Mouse (Mus musculus): ENCODE measurements around the gene Shmt2. TPM values are rescaled to one million over a fixed set of nuclear protein-coding genes. Genes with fewer than 3 reads are reported as not detected.

The Shmt2 gene
- polyA plus RNA-seq, 1 experiment = 15.5 TPM

GRCm38 (mm10) chr10:127520714-127521357, 1.4 kb downstream of the Shmt2 start:
- no peak overlapping the region for H3K27ac ChIP-seq (replicated peaks; ENCODE audit: low read depth, low read length)
- no peaks in the 10 kb centered on the region for H3K4me1 ChIP-seq (ENCODE audit: control insufficient read depth, insufficient read depth, insufficient read length, low read length)
- peak overlapping the region; percentile 63; the same call in 1 of the 2 replicates for H3K4me3 ChIP-seq (ENCODE audit: insufficient read depth, low read depth, low read length)

DNA sequence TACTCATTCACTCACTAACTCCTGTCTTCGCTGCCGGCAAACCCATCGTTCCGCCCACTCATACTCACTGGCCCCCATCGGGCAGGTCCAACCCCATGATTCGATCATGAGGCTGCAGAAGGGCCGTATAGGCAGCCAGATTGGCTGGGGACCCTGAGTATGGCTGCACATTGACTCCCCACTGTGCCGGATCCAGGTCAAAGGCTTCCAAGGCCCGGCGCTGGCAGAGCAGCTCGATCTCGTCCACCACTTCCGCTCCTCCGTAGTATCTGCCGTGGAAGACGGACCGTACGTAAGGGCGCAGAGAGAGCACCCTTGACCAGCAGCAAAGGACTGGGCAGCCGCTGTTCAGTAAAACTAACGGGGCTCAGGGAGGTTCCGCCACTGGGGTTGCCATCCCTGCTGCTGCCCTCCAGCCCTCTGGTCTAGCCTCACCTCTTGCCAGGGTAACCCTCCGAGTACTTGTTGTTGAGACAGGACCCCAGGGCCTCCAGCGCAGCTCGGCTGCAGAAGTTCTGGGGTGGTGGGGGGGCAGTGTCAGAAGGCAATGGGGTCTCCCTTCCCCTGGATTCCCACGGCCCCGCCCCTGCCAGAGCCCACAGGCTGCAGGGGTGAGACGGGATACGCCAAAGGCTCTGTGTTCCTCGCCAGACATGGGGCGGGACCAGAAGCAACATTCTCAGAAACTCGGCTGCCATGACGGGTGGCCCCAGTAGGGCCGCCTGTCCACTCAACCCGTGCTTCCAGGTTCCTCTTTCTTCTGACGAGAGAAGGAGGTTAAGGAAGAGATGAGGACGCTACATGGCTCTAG, 2.1 kb downstream of the Shmt2 start:
- H3K4me1 ChIP-seq (ENCODE audit: control insufficient read depth, insufficient read depth, insufficient read length, low read length) = no peaks in the 10 kb centered on the region
- no peak overlapping the region for H3K4me3 ChIP-seq (ENCODE audit: insufficient read depth, low read depth, low read length)
- no peak overlapping the region for H3K27ac ChIP-seq (replicated peaks; ENCODE audit: low read depth, low read length)

GRCm38 (mm10) chr10:127519041-127519701, 3.1 kb downstream of the Shmt2 start:
- no peak overlapping the region for H3K4me3 ChIP-seq (ENCODE audit: insufficient read depth, low read depth, low read length)
- no peaks in the 10 kb centered on the region for H3K4me1 ChIP-seq (ENCODE audit: control insufficient read depth, insufficient read depth, insufficient read length, low read length)
- H3K27ac ChIP-seq (replicated peaks; ENCODE audit: low read depth, low read length) = no peak overlapping the region

DNA sequence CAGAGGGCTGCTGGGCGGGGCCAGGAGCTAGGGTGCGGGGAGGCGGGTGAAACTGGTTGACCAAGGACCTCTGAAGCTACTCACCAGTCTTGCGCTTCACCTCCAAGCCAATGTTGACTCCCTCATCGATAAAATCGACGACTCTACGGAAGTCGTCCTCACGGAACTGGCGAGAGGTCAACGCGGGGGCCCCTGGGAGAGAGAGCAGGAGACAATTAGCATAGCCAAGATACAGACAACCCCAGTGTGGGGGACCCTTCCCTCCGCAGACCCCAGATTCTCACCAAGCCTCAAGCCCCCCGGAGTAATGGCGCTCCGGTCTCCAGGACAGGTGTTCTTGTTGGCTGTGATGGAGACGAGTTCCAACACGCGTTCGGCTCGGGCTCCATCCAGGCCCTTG, 4.3 kb downstream of the Shmt2 start:
- Histone ChIP-seq H3K4me3 (ENCODE audit: insufficient read depth, low read depth, low read length) (no peak overlapping the region), H3K4me1 (ENCODE audit: control insufficient read depth, insufficient read depth, insufficient read length, low read length) (no peaks in the 10 kb centered on the region), H3K27ac (replicated peaks; ENCODE audit: low read depth, low read length) (no peak overlapping the region)

DNA sequence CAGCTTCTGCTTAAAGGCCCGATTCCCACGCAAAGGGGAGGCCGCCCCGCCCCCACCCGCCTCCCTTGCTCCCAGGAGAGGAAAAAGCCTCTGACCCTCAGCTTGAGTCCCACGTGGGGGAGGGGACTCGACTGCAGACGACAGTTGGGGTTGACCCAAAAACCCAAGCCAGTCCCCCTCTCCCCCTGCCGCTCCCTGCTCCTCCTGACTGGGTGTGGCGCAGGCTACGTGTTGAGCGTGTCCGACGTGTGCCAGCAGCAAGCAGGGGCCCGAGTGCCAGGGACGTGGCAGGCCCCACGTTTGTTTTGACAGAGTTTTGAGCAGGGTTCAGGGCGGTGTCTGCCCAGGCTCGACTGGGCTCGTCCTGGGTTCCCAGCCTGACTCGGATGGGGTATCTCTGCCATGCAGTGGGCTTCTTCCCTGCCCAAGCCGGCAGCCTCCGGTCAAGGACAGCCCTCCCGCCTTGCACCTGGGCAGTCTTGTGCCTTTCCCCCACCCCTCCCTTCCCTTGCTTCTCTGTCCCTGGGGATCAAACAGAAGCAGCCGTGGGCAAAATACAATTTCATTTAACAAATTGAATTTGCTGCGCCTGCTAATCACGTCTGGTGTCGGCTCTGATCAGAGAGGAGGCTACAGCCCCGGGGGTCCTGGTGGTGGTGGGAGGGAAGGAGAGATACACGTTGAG, 5.5 kb downstream of the Shmt2 start:
- Histone ChIP-seq H3K4me1 (ENCODE audit: control insufficient read depth, insufficient read depth, insufficient read length, low read length) (no peaks in the 10 kb centered on the region), H3K4me3 (ENCODE audit: insufficient read depth, low read depth, low read length) (peak overlapping the region; percentile 52; the same call in 1 of the 2 replicates), H3K27ac (replicated peaks; ENCODE audit: low read depth, low read length) (no peak overlapping the region; the same call in 1 of the 2 replicates)

DNA sequence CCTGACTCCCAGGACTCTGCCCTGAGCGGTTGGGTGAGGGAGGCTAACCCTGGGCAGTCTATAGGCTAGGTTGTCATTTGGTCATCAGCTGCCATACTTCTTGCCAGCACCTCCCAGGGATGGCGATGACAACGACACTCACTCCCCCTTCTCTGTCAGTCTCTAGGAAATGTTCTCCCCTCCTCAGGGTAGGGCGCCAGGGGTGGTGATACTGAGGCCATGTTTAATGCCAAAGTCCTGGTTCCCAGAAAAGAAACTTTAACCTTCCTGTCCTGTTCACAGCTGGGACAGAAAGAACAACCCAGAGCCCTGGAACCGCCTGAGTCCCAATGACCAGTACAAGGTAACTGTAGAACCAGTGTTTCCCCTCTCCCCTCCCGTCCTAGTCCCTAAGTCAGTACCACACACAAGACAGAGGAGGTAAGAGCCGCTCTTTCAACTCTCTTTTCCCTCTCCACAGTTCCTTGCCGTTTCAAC, 6.2 kb downstream of the Shmt2 start:
- H3K4me1 ChIP-seq (ENCODE audit: control insufficient read depth, insufficient read depth, insufficient read length, low read length) = no peaks in the 10 kb centered on the region
- H3K27ac ChIP-seq (replicated peaks; ENCODE audit: low read depth, low read length) = peak overlapping the region; percentile 64
- peak overlapping the region; percentile 52 for H3K4me3 ChIP-seq (ENCODE audit: insufficient read depth, low read depth, low read length)

DNA sequence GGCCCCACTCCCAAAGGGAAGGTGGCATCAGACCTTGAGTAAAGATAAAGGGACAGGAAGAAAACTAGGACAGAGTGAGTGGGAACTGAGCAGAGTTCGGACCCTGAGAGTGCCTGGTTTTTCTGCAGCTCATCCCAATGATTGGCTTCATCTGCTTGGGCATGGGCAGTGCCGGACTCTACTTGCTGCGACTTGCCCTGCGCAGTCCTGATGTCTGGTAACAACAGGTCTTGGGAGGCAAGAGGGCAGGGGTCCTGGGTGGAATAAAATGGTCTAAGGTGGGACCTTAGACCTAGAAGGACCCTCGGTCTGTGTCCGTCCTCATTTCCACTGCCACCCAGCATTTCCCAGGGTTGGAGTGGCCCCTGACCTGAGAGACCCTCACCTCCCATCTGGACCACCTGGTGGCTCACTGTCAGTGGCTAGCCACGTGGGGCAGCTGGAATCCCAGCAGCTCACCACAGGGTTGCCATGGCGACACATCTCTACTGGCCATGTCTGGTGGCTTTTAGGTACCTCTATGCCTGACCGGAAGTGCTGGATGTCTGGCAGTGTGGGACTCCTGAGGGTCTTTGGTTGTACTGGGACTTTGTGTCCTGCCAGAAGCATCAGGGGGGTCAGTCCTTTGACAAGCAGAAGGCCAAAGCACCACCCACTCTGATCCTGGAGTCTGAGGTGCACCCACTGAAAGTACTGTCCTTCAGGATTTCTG, 6.8 kb downstream of the Shmt2 start:
- Histone ChIP-seq H3K4me3 (ENCODE audit: insufficient read depth, low read depth, low read length) (peak overlapping the region; percentile 52), H3K4me1 (ENCODE audit: control insufficient read depth, insufficient read depth, insufficient read length, low read length) (no peaks in the 10 kb centered on the region), H3K27ac (replicated peaks; ENCODE audit: low read depth, low read length) (peak overlapping the region; percentile 64)

- H3K27ac ChIP-seq (replicated peaks; ENCODE audit: low read depth, low read length) = peak within 1 kb of the TSS; percentile 64
- H3K4me3 ChIP-seq (ENCODE audit: insufficient read depth, low read depth, low read length) = peak within 1 kb of the TSS; percentile 52
- no peaks in the 10 kb centered on the region for H3K4me1 ChIP-seq (ENCODE audit: control insufficient read depth, insufficient read depth, insufficient read length, low read length)
These were observed 7.5 kb downstream of the Shmt2 start, which contains the start of gene Ndufa4l2 for GRCm38 (mm10) chr10:127514764-127515163. Gene Ndufa4l2, plus strand, starts transcription at chr10:127514967.

DNA sequence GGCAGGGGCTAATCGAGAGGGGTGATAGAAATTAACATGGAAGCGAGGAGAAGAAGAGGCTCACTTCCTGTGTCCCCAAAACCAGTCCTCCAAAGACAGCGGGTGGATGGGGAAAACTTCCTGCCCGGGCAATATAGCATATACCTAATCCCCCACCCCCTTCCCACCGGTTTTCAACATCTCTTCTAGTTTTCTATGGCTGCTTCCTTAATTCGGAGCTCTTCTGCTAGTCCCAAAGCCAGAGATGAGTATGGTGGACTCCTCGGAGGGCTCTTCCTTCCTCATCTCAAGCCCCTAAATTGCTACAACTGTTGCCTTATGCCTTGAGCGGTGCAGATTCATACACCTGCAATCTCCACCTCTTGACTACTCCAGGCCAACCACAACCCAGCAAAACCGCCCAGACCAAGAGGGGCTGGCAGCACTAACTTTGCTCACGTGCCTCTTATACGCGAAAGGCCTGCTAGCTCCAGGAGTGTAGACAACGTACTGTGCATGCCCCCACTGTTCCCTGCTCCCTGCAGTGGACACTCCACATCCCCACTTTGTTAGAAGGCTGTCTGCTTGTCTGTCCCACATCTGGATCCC, 8.0 kb downstream of the Shmt2 start:
- H3K4me3 ChIP-seq (ENCODE audit: insufficient read depth, low read depth, low read length) = no peak overlapping the region; the same call in 1 of the 2 replicates
- H3K27ac ChIP-seq (replicated peaks; ENCODE audit: low read depth, low read length) = no peak overlapping the region
- no peaks in the 10 kb centered on the region; the same call in 1 of the 2 replicates for H3K4me1 ChIP-seq (ENCODE audit: control insufficient read depth, insufficient read depth, insufficient read length, low read length)

DNA sequence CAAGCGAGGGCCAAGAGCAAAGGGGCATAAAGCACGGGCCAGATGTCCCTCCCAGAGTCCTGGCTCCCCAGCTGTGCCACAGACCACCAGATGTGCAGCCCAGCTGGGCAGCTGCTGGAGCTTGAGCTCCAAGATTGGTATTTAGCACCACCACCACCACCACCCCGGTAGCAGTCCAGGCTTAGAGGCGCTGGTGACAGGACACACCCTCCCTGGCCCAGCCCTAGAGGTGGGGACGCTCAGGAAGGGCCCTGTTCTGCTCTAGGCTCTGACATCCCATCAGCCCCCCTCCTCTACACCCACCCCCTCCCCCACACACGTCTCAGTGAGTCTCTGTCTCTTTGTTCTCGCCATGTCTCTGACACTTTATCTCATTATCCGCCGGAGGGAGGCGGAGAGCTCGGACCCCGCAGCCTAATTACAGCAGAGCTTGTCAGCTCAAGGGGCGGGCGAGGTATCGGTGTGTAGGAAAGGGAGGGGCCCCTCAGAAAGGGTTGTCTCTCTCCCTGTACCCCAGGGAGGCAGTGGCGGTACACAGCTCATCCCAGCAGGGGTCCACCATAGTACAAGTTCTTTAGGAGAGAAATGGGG, 8.6 kb downstream of the Shmt2 start:
- Histone ChIP-seq H3K4me3 (ENCODE audit: insufficient read depth, low read depth, low read length) (no peak overlapping the region), H3K4me1 (ENCODE audit: control insufficient read depth, insufficient read depth, insufficient read length, low read length) (no peaks in the 10 kb centered on the region; the same call in 1 of the 2 replicates), H3K27ac (replicated peaks; ENCODE audit: low read depth, low read length) (no peak overlapping the region)

DNA sequence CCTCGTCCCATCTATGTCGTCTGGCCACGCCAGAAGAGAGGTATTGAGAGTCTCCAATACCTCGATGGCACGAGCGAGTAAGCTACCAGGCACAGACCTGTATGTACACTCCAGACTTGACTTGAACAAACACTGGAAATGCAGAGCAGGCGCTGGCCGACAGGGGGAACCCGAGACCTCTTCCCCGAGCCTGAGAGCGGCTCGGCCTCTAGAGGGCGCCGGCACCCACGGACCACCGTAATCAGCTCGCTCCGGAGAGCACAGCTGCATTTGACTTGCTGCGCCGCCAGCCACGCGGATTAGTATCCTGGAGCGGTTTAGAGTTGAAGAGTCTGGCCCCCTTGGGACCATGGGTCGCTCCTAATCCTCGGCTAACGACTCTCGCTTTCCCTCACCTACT, 9.4 kb downstream of the Shmt2 start:
- Histone ChIP-seq H3K4me3 (ENCODE audit: insufficient read depth, low read depth, low read length) (peak overlapping the region; percentile 28), H3K4me1 (ENCODE audit: control insufficient read depth, insufficient read depth, insufficient read length, low read length) (no peaks in the 10 kb centered on the region; the same call in 1 of the 2 replicates), H3K27ac (replicated peaks; ENCODE audit: low read depth, low read length) (no peak overlapping the region)

DNA sequence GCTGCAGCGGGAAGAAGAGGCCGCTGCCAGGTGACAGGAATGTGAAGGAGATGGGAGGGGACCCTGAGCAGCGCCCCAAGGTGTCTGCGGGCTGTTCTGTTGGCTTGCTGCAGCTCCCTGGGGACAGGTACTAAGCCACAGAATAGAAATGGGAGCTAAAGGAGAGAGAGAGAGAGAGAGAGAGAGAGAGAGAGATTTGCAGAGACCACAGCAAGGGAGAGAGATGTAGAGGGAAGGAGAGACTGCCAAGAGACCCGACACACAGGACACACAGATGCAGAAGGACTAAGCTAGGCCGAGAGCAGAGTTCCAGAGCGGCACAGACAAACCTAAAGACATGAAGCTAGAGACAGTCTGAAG, 10.0 kb downstream of the Shmt2 start:
- Histone ChIP-seq H3K27ac (replicated peaks; ENCODE audit: low read depth, low read length) (no peak overlapping the region), H3K4me3 (ENCODE audit: insufficient read depth, low read depth, low read length) (peak overlapping the region; percentile 56), H3K4me1 (ENCODE audit: control insufficient read depth, insufficient read depth, insufficient read length, low read length) (no peaks in the 10 kb centered on the region; the same call in 1 of the 2 replicates)

GRCm38 (mm10) chr10:127511634-127512306, 10.5 kb downstream of the Shmt2 start:
- H3K4me1 ChIP-seq (ENCODE audit: control insufficient read depth, insufficient read depth, insufficient read length, low read length) = no peaks in the 10 kb centered on the region; the same call in 1 of the 2 replicates
- peak overlapping the region; percentile 56 for H3K4me3 ChIP-seq (ENCODE audit: insufficient read depth, low read depth, low read length)
- no peak overlapping the region for H3K27ac ChIP-seq (replicated peaks; ENCODE audit: low read depth, low read length)
